Mouse (Mus musculus) limb, embryonic 15.5 days (tissue): ENCODE measurements around the gene Gpr22. TPM values are rescaled to one million over a fixed set of nuclear protein-coding genes. Genes with fewer than 3 reads are reported as not detected.

Experiments
- polyA plus RNA-seq: library from polyadenylated mRNA; unstranded; fragments of >200 nt; fragmentation: Nextera tagmentation; extraction: Ambion mirVana; gene quantifications from 2 replicates; pipeline ENCODE4 v1.2.1, GENCODE M21; 2015

Gene Gpr22
- polyA plus RNA-seq, 1 experiment from 2014 or later = 0.49 TPM

Other genes with a start within 250 kb of the Gpr22 start
- gene Cbll1, start 214.3 kb downstream of the Gpr22 start, polyA plus RNA-seq = 10.6 and 11.5 TPM in 2 replicates
- 0.05 TPM in 1 of 2 replicates, not detected in the other for gene Slc26a4, start 154.0 kb downstream of the Gpr22 start, polyA plus RNA-seq
- gene Bcap29, start 79.3 kb downstream of the Gpr22 start, polyA plus RNA-seq = 27.0 and 27.1 TPM in 2 replicates
- gene Dus4l, start 59.1 kb downstream of the Gpr22 start, polyA plus RNA-seq = 10.1 and 12.2 TPM in 2 replicates
- gene Cog5, start 59.1 kb downstream of the Gpr22 start, polyA plus RNA-seq = 26.1 and 29.9 TPM in 2 replicates
- gene Hbp1, start 236.6 kb upstream of the Gpr22 start, polyA plus RNA-seq = 132 and 137 TPM in 2 replicates